Mouse (Mus musculus) neutrophil, adult 59 days (primary cell): ENCODE measurements around the gene Cntrob. TPM values are rescaled to one million over a fixed set of nuclear protein-coding genes. Genes with fewer than 3 reads are reported as not detected.

Experiments used
- total RNA-seq, 2 experiments: library from RNA; stranded (reverse); gene quantifications; 1 replicate in 1 of 2; 2 replicates in 1 of 2; pipeline ENCODE4 v1.2.4; 2023

The Cntrob gene
- total RNA-seq, result 10 to 100 TPM; 12.2 TPM

GRCm38 (mm10) chr11:69323667-69324111 is at the start of gene Cntrob, which contains the start of gene Trappc1:
TSS of gene Cntrob (minus strand) at chr11:69323775.
TSS of gene Trappc1 (plus strand) at chr11:69323980.

GRCm38 (mm10) chr11:69369215-69369989 is 45.8 kb upstream of the Cntrob start, which contains the start of gene Chd3:
TSS of gene Chd3 (minus strand) at chr11:69369406.

GRCm38 (mm10) chr11:69340161-69341131 is 16.9 kb upstream of the Cntrob start, which contains the start of gene Rnf227:
TSS of gene Rnf227 (plus strand) at chr11:69340461.

GRCm38 (mm10) chr11:69325628-69326407 is 2.2 kb upstream of the Cntrob start, which contains the start of gene Kcnab3:
TSS of gene Kcnab3 (plus strand) at chr11:69326258.

Other genes starting within 250 kb of the Cntrob start
- gene Vamp2, start 235.3 kb downstream of the Cntrob start, total RNA-seq, result 100 to 1,000 TPM; 188 to 209 TPM
- 100 to 1,000 TPM; 327 to 350 TPM for gene Per1, start 228.6 kb downstream of the Cntrob start, total RNA-seq
- not detected for gene Hes7, start 203.4 kb downstream of the Cntrob start, total RNA-seq
- not detected for gene 9130213A22Rik, start 201.2 kb downstream of the Cntrob start, total RNA-seq
- not detected for gene Aloxe3, start 197.9 kb downstream of the Cntrob start, total RNA-seq
- not detected for gene Alox12b, start 166.8 kb downstream of the Cntrob start, total RNA-seq
- under 1 TPM; 0.22 to 0.24 TPM for gene Alox8, start 125.9 kb downstream of the Cntrob start, total RNA-seq
- gene Gucy2e, start 86.7 kb downstream of the Cntrob start, total RNA-seq, result not detected
- gene Trappc1, start 205 bp upstream of the Cntrob start, total RNA-seq, result 10 to 100 TPM; 45.7 to 52.8 TPM
- gene Kcnab3, start 2.5 kb upstream of the Cntrob start, total RNA-seq, result under 1 TPM; 0.20 to 0.84 TPM
- 1 to 10 TPM; 1.3 to 2.4 TPM for gene Rnf227, start 16.7 kb upstream of the Cntrob start, total RNA-seq
- 10 to 100 TPM; 13.7 to 17.7 TPM for gene Chd3, start 45.6 kb upstream of the Cntrob start, total RNA-seq
- 10 to 100 TPM; 41.4 to 43.4 TPM for gene Naa38, start 71.7 kb upstream of the Cntrob start, total RNA-seq
- gene Cyb5d1, start 71.9 kb upstream of the Cntrob start, total RNA-seq, result 10 to 100 TPM; 21.9 to 23.2 TPM
- 1 to 10 TPM; 2.2 to 3.3 TPM for gene Tmem88, start 74.5 kb upstream of the Cntrob start, total RNA-seq
- gene Kdm6b, start 89.9 kb upstream of the Cntrob start, total RNA-seq, result 100 to 1,000 TPM; 177 to 192 TPM
- gene Dnah2, start 225.3 kb upstream of the Cntrob start, total RNA-seq, result 1 to 10 TPM; 2.6 to 6.5 TPM
- under 1 TPM in 1 of 2 experiments, not detected in 1; 0.24 TPM for gene Efnb3, start 236.4 kb upstream of the Cntrob start, total RNA-seq